Mouse (Mus musculus) thymus, postnatal 25 days (tissue): ENCODE measurements around the gene Scrt2.
A peak's percentile ranks its signal among the peaks of the same experiment; 100 is the strongest.

Experiments used
- DNase-seq: peaks from one replicate; pipeline ENCODE4 v3.0.0; 2022

Scrt2 gene

GRCm38 (mm10) chr2:152108702-152109101 is 27.4 kb downstream of the Scrt2 start:
- DNase-seq = no peak

DNA sequence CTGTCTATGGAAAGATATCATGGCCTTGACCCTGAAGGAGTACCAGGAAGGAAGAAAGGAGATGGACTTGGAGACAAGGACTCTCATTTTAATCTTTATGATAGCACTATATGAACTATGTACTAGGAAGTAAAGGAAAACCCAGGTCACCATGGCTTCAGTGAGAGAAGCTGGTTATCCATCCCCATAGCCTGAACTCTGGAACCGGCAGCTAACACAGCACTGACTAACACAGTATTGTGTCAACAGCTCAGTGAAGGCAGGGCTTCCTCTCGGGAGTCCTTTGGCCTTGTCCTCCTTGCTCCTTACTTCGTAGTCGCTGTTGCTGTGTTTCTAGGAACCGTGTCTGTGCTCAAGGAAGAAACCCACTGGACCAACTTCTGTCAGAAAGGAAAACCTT is 28.1 kb downstream of the Scrt2 start:
- no peak for DNase-seq

- DNase-seq = no peak
These were observed 30.0 kb downstream of the Scrt2 start for GRCm38 (mm10) chr2:152111311-152111710.

- DNase-seq = peak; percentile 83
These were observed 30.6 kb downstream of the Scrt2 start for GRCm38 (mm10) chr2:152111920-152112319.

- no peak for DNase-seq
These were observed 31.2 kb downstream of the Scrt2 start for GRCm38 (mm10) chr2:152112490-152112889.

DNA sequence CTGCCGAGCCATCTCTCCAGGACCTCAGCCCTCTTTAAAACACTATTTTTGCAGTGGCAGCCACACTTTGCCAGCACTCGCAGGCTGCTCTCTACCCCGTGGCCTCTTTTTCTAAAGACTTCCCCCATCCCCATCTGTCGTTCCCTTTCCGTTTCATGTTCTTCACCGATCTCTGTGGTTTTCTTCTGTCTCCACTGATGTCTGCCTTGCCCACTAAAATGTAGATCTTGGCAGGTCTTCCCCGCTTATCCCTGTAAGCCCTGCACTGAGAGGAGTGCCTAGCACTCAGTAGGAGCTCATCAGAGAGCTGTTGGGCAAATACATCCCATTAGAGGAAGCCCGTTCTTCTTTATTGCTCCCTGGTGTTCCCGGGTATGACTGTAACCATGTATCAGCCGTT is 31.6 kb downstream of the Scrt2 start:
- DNase-seq = no peak

GRCm38 (mm10) chr2:152114057-152114975 is 33.0 kb downstream of the Scrt2 start:
- no peak for DNase-seq

GRCm38 (mm10) chr2:152117694-152118093 is 36.4 kb downstream of the Scrt2 start:
- no peak for DNase-seq

DNA sequence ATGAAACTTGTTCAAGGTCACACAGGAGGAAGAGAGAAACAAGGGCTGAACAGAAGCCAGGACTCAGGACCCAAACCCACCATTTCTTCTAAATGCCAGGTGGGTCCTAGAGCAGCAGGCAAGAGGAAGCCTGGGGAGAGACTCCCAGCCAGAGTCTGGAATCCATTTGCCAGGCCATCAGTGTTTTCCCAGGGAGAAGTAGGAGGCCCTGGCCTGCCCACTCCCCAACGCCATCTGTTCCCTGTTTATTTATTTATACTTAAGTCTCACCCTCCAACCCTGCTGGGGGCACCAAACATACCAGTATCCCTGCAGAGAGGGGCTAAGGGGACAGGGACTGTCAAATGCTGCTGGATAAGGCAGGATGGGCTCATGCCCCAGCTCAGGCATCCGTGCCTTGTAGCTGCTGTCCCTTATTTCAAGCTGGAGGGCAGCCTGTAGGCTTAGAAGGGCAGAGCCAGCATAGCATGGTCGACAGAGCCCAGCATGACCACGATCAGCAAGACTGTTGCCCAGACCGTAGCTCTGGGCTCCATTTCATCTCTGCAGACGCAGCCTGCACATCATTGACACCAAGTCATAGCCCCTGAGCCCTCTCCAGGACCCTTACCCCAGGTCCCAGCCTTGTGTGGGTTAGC is 38.0 kb downstream of the Scrt2 start:
- DNase-seq = no peak

DNA sequence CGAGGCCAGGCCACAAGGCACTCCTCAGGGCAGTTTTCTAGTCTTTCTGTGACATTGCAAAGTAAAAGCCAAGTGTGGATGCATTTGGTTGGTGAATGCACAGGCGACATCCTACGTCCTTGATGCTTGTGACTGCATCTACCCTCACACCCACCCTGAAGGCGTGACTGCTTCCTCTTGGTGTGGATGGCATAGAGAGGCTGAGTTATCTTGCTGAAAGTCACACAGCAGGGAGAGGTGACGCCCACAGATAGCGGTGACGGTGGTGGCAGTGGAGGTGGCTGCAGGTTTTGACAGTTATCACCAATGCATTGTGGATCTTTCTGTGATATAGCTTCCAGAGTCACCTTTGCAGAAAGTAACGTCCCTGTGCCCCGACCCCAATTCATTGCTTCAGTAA is 41.6 kb downstream of the Scrt2 start:
- no peak for DNase-seq

DNA sequence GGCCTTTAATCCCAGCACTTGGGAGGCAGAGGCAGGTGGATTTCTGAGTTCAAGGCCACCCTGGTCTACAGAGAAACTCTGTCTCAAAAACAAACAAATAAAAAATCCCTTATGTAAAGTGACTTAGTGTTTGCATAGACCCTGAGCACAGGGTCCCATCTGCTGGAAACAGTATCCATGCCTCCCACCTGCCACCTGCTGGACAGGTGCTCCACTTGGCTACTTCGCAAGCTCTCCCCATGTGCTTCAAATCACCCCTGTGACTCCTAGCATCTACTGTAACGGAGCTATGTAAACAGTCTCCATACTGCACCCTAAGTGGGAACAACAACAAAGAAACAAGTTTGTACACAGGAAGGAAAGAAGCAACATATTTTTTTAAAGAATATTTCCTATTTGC is 47.3 kb downstream of the Scrt2 start:
- DNase-seq = no peak

- DNase-seq = no peak
These were observed 48.4 kb downstream of the Scrt2 start for GRCm38 (mm10) chr2:152129778-152130177.

- DNase-seq = no peak
These were observed 50.7 kb downstream of the Scrt2 start for GRCm38 (mm10) chr2:152132016-152132415.

GRCm38 (mm10) chr2:152132691-152133090 is 51.4 kb downstream of the Scrt2 start:
- DNase-seq = no peak

GRCm38 (mm10) chr2:152139191-152139987 is 58.1 kb downstream of the Scrt2 start:
- DNase-seq = no peak

GRCm38 (mm10) chr2:152140941-152141340 is 59.6 kb downstream of the Scrt2 start:
- DNase-seq = no peak

- DNase-seq = no peak
These were observed 60.2 kb downstream of the Scrt2 start for GRCm38 (mm10) chr2:152141491-152141890.

- no peak for DNase-seq
These were observed 60.7 kb downstream of the Scrt2 start for GRCm38 (mm10) chr2:152142046-152142445.

- no peak for DNase-seq
These were observed 61.2 kb downstream of the Scrt2 start for GRCm38 (mm10) chr2:152142571-152142970.

GRCm38 (mm10) chr2:152143279-152144157 is 62.2 kb downstream of the Scrt2 start, which contains the start of gene Tcf15:
Gene Tcf15 (plus strand): TSS chr2:152143561.
- no peak for DNase-seq

- DNase-seq = no peak
These were observed 62.8 kb downstream of the Scrt2 start for GRCm38 (mm10) chr2:152144158-152144450.

- no peak for DNase-seq
These were observed 63.2 kb downstream of the Scrt2 start for GRCm38 (mm10) chr2:152144501-152144900.
